Mouse (Mus musculus) kidney, embryonic 15.5 days (tissue): ENCODE measurements around the gene Insr. TPM values are rescaled to one million over a fixed set of nuclear protein-coding genes. Genes with fewer than 3 reads are reported as not detected.

Experiments
- ATAC-seq: fragments of 200-750 bp; cut with Nextera tagmentation; replicated peaks from 2 replicates; pipeline ENCODE4 v1.8.0; 2017; ENCODE audit warnings: moderate TSS enrichment; ENCODE audit not compliant: low FRiP score
- H3K27ac ChIP-seq: fragments of 300-500 bp; sonication (generic); 2 replicates; pipeline ENCODE4 v1.5.1; 2015; ENCODE audit warnings: mild to moderate bottlenecking, inconsistent platforms
- H3K27me3 ChIP-seq: fragments of 300-500 bp; sonication (generic); 2 replicates; pipeline ENCODE4 v1.6.1; 2015; ENCODE audit warnings: inconsistent platforms
- H3K36me3 ChIP-seq: fragments of 300-500 bp; sonication (generic); 2 replicates; pipeline ENCODE4 v1.6.1; 2015; ENCODE audit warnings: inconsistent platforms
- H3K4me1 ChIP-seq: fragments of 300-500 bp; sonication (generic); 2 replicates; pipeline ENCODE4 v1.6.1; 2015; ENCODE audit warnings: inconsistent platforms
- H3K4me2 ChIP-seq: fragments of 300-500 bp; sonication (generic); 2 replicates; pipeline ENCODE4 v1.6.1; 2015; ENCODE audit warnings: moderate library complexity, mild to moderate bottlenecking, inconsistent platforms
- H3K4me3 ChIP-seq: fragments of 300-500 bp; sonication (generic); replicated peaks from 2 replicates; pipeline ENCODE4 v1.5.1; 2015; ENCODE audit warnings: mild to moderate bottlenecking, inconsistent platforms
- H3K9ac ChIP-seq: fragments of 300-500 bp; sonication (generic); 2 replicates; pipeline ENCODE4 v1.6.1; 2015; ENCODE audit warnings: mild to moderate bottlenecking, inconsistent platforms
- H3K9me3 ChIP-seq: fragments of 300-500 bp; sonication (generic); replicated peaks from 2 replicates; pipeline ENCODE4 v1.6.1; 2016; ENCODE audit warnings: inconsistent platforms
- WGBS: fragments of 180-500 bp; shearing (Covaris S2); methylation state at CpG from one replicate; pipeline ENCODE4 v1.1.7; 2015; ENCODE audit warnings: mixed read lengths; 5-methylcytosine and 5-hydroxymethylcytosine counted together
- polyA plus RNA-seq: library from polyadenylated mRNA; unstranded; fragments of >200 nt; fragmentation: Nextera tagmentation; extraction: Ambion mirVana; gene quantifications from 2 replicates; pipeline ENCODE4 v1.2.1, GENCODE M21; 2015

Insr gene
- polyA plus RNA-seq, 1 experiment from 2014 or later: 36.5 TPM

DNA sequence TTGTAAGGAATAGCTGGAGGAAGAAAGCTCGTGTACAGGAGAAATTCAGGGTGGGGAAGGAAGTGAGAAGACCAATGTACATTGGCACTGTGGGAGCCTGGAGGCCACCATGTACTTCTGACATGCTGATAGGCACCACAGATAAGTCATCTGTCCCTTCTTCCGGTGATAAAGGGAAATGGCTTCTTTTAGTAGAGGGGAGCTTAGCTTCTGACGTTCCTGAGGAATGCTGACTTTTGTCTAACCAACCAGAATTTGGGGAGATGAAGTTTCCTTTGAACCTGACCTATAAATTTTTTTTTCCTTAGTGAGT, 12.0 kb downstream of the Insr start:
- H3K27me3 ChIP-seq: no peaks in the 10 kb centered on the region
- H3K36me3 ChIP-seq: peaks cover 12% of the 10 kb centered on the region; the same call in 1 of the 2 replicates
- no peaks in the 10 kb centered on the region for H3K9me3 ChIP-seq
- 0 out of 2 replicates have a peak, but pooled peaks cover 6% of the 10 kb centered on the region for H3K4me1 ChIP-seq
- no peak for ATAC-seq
- H3K9ac ChIP-seq: no peak overlapping the region
- 84% methylated on average over 3 of the region's 3 CpGs for WGBS
- no peak overlapping the region for H3K4me2 ChIP-seq
- H3K4me3 ChIP-seq: no peak overlapping the region
- H3K27ac ChIP-seq: no peak overlapping the region

DNA sequence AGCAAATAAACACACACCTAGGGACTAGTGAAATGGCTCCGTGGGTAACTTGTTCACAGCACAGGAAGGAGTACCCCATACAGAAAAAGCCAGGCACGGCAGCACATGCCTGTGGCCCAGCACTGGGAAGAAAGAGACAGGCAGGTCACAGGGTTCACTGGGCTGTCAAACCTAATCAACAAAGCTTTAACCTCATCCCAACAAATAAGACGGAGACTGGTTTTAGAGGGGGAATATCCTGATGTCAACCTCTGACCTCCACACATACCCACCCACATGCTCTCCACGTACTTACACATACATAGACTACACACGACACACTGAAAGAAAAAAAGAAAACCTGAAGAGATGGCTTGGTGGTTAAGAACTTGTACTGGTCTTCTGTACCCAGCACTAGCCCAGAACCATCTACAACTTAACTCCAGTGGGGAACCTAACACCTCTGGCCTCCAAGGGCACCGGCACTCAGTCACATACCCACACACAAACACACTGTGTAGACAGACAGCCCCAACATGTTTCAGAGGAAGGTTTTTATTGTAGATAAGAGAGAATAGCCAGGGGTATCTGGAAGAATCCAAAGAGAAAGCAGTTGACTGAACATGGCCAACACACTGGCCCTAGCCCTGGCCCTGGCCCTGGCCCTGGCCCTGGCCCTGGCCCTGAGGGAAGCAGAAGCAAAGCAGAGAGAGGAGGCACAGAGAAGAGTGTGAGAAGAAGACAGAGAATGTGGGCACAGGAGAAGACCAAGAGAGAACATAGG, 12.6 kb downstream of the Insr start:
- Histone ChIP-seq H3K9ac (no peak overlapping the region), H3K36me3 (peaks cover 12% of the 10 kb centered on the region; the same call in 1 of the 2 replicates), H3K4me3 (no peak overlapping the region), H3K27me3 (no peaks in the 10 kb centered on the region), H3K27ac (no peak overlapping the region), H3K4me1 (0 out of 2 replicates have a peak, but pooled peaks cover 6% of the 10 kb centered on the region), H3K4me2 (no peak overlapping the region), H3K9me3 (no peaks in the 10 kb centered on the region)
- WGBS: 59% methylated on average over 6 of the region's 6 CpGs
- ATAC-seq: no peak

DNA sequence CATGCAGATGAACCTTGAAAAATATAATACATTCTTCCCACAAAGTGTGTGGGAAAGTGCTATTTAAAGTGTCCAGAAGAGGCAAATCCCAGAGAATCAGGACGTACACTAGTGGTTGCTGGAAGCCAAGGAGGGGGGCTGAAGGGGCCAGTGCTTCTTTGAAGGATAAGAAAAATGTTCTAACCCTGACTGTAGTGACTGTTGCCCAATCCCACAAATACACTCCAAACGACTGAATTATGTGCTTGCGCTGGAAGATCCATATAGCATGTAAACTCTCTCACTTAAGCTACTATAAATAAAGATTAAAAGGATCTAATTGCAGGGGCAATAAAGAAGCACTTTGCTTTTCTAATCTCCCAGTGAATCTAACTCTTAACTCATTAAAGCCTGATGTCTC, 14.2 kb downstream of the Insr start:
- Histone ChIP-seq H3K27me3 (no peaks in the 10 kb centered on the region), H3K4me3 (no peak overlapping the region), H3K36me3 (peaks cover 12% of the 10 kb centered on the region; the same call in 1 of the 2 replicates), H3K9ac (no peak overlapping the region), H3K4me2 (no peak overlapping the region), H3K4me1 (0 out of 2 replicates have a peak, but pooled peaks cover 6% of the 10 kb centered on the region), H3K9me3 (no peaks in the 10 kb centered on the region), H3K27ac (no peak overlapping the region)
- WGBS: 34% methylated on average over 3 of the region's 3 CpGs
- no peak; the same call in 1 of the 2 replicates for ATAC-seq

DNA sequence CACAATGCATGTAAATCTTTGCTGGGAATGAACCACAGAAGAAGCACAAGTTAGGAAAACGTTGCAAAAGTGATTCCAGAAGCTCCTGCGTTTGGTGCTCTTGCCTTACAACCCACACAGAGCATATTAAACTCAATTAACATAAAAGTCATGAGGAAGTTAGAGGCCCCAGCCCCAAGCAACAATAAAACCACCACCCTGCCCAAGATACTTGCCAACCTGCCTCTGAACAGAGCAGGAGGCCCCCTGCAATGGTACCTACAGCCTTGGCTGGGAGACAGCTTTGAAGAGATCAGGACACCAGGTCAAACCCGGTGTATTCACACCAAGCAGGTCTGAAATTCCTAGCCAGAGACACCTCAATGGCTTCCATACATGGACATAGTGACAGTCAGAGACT, 16.6 kb downstream of the Insr start:
- Histone ChIP-seq H3K4me1 (0 out of 2 replicates have a peak, but pooled peaks cover 6% of the 10 kb centered on the region), H3K27ac (no peak overlapping the region), H3K4me3 (no peak overlapping the region), H3K4me2 (no peak overlapping the region), H3K36me3 (peaks cover 22% of the 10 kb centered on the region), H3K27me3 (no peaks in the 10 kb centered on the region), H3K9me3 (no peaks in the 10 kb centered on the region), H3K9ac (no peak overlapping the region)
- 83% methylated on average over 3 of the region's 3 CpGs for WGBS
- ATAC-seq: no peak

DNA sequence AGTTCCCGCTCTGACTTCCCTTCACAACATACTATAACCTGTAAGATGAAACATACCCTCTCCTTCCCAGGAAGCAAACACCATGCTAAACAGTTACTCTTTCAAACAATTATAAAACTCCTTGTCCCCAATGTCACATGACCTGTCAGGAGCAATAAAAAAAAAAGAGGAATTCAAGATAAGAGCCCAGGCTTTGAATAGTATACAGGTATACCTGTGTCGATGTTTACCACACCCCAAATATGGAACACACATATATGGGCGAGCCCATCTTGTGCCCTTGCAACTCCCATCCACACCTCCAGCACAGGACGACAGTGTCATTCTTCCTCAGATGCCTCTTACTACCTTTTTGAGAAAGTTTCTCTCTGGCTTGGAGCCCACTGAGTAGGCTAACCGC, 18.3 kb downstream of the Insr start:
- WGBS: 93% methylated on average over 5 of the region's 5 CpGs

DNA sequence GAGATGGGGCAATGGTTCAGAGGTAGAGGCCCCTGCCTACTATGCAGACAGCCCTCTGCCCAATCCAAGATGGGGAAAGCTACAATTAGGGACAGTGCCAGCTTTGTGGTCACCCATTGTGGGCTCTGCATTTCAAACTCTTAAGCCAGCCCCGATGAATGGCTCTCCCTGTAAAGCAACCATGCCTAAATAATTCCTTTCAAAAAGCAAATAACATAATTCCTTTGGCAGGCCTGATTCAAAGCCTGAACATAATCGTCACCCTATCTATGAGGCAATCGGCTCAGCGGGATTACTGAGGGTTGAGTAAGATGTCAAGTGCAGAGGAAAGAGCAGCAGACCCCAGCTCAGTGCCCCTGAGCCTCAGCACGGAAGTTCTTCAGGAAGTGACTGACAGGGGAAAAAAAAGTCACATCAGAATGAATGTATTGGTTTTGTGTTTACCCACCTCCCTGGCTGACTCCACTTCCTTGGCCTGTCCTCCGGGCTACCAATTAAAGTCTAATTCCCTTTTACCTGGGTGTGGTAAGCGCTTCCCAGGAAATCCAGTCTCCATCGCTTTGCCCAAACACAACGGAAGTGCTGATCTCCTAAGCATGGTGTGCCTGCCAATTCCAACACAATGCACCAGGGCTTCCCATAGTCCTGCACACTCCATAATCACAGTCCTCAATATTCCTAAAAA, 19.1 kb downstream of the Insr start:
- no peak for ATAC-seq

More for the DNA sequence above, 18.3 kb downstream of the Insr start:
- no peak overlapping the region for H3K4me2 ChIP-seq
- H3K9ac ChIP-seq: no peak overlapping the region
- no peak overlapping the region for H3K27ac ChIP-seq
- H3K9me3 ChIP-seq: no peaks in the 10 kb centered on the region
- H3K4me3 ChIP-seq: no peak overlapping the region
- H3K27me3 ChIP-seq: no peaks in the 10 kb centered on the region
- H3K36me3 ChIP-seq: peaks cover 27% of the 10 kb centered on the region
- H3K4me1 ChIP-seq: 0 out of 2 replicates have a peak, but pooled peaks cover 6% of the 10 kb centered on the region
- no peak for ATAC-seq

DNA sequence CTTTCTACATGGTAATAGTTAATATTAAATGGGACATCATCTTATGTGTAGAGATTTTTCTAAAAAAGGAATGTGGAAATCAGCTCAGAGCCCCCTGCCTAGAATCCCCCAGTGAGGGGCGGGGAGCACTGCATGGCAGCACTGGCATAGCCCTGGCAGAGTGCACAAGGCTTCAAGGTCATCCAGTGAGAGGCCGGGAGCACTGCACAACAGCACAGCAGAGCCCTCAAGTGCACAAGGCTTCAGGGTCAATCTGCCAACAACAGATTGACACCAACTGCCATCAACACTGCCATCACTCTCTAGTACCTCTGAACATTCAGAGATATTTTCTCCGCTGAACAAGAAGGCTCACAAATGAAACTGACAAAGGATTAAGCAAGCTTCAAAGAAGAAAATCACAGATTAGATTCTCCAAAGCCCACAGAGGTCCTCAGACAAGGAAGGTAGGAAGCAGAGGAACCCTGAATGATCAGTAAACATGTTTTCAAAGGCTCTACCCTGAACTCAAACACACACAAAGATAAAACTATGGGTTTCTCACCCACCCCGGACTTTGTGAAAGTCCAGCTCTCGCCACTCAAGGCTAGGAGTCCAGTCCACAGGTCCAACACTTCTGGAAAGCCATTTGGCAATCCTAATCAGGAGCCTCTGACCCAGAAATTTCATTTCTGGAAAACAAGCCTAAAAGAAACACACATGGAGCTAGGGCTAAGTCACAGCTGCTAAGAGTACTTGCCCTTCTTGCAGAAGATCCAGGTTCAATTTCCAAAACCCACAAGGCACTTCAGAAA, 23.1 kb downstream of the Insr start:
- Histone ChIP-seq H3K4me3 (no peak overlapping the region), H3K9me3 (no peaks in the 10 kb centered on the region), H3K27ac (no peak overlapping the region), H3K4me2 (no peak overlapping the region), H3K4me1 (0 out of 2 replicates have a peak, but pooled peaks cover 6% of the 10 kb centered on the region), H3K9ac (no peak overlapping the region), H3K36me3 (peaks cover 45% of the 10 kb centered on the region), H3K27me3 (no peaks in the 10 kb centered on the region)
- WGBS: 83% methylated on average over 5 of the region's 5 CpGs
- ATAC-seq: no peak

More for the DNA sequence above, 19.1 kb downstream of the Insr start:
- no peaks in the 10 kb centered on the region for H3K9me3 ChIP-seq
- 0 out of 2 replicates have a peak, but pooled peaks cover 3% of the 10 kb centered on the region for H3K4me1 ChIP-seq
- no peaks in the 10 kb centered on the region for H3K27me3 ChIP-seq
- H3K4me2 ChIP-seq: no peak overlapping the region
- H3K27ac ChIP-seq: no peak overlapping the region
- WGBS: 76% methylated on average over 9 of the region's 9 CpGs
- no peak overlapping the region for H3K4me3 ChIP-seq
- H3K9ac ChIP-seq: no peak overlapping the region
- peaks cover 29% of the 10 kb centered on the region for H3K36me3 ChIP-seq

DNA sequence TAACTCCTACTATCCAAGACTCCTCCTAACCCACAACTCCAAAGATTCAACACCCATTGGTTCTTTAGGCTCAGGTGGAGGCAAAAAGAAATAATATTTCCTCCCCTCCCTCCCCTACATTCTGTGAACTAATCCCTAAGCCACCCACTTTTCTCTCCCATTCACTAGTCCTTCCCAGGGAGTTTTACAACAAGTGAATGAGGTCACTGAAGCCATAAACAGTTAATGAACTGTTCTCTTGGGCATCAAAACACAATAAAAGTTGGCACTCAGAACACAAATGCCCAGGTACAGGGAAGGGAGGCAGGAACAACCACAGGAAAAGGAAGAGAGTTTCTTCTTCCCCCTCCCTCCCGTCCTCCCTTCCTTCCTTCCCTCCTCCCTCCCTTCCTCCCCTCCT, 24.1 kb downstream of the Insr start:
- 47% methylated on average over 1 of the region's 1 CpGs for WGBS
- no peak for ATAC-seq
- peaks cover 52% of the 10 kb centered on the region for H3K36me3 ChIP-seq
- no peak overlapping the region for H3K9ac ChIP-seq
- no peaks in the 10 kb centered on the region for H3K9me3 ChIP-seq
- H3K27ac ChIP-seq: no peak overlapping the region
- H3K4me3 ChIP-seq: no peak overlapping the region
- H3K4me1 ChIP-seq: 0 out of 2 replicates have a peak, but pooled peaks cover 6% of the 10 kb centered on the region
- H3K4me2 ChIP-seq: no peak overlapping the region
- no peaks in the 10 kb centered on the region for H3K27me3 ChIP-seq

DNA sequence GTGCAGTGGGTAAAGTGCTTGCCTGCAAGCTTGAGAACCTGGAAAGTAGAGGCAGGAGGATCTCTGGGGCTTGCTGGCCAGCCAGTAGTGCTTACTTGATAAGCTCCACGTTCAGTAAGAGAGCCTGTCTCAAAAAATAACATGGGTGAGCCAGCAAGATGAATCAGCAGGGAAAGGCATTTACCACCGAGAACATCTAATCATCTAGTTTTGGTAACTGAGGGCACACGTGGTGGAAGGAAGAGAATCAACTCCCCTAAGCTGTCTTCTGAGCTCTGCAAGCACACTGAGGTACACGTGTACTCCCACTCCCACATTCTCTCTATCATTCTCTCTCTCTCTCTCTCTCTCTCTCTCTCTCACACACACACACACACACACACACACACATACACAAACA, 26.2 kb downstream of the Insr start:
- Histone ChIP-seq H3K4me3 (no peak overlapping the region), H3K27me3 (no peaks in the 10 kb centered on the region), H3K9me3 (no peaks in the 10 kb centered on the region), H3K4me2 (no peak overlapping the region), H3K9ac (no peak overlapping the region), H3K27ac (no peak overlapping the region), H3K36me3 (peaks cover 42% of the 10 kb centered on the region), H3K4me1 (0 out of 2 replicates have a peak, but pooled peaks cover 6% of the 10 kb centered on the region)
- ATAC-seq: no peak
- WGBS: 84% methylated on average over 4 of the region's 4 CpGs

DNA sequence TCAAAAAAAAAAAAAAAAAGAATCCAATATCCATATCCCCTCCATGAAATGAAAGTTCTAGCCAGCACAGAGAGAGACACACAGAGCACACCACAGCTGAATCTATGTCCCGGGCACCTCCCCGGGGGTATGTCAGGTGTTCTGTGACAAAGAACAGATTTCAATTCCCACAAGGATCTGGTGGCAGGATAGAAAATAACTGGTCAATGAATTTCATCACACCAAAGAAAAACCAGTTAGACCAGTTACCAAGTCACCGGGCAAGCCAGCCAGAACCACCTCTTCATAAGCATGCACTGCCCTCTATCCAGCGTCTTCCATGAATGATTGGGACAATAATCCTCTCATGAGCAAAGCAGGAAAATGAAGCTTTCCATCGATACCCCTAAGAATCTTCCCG, 26.8 kb downstream of the Insr start:
- Histone ChIP-seq H3K27me3 (no peaks in the 10 kb centered on the region), H3K4me2 (no peak overlapping the region)
- no peak for ATAC-seq

DNA sequence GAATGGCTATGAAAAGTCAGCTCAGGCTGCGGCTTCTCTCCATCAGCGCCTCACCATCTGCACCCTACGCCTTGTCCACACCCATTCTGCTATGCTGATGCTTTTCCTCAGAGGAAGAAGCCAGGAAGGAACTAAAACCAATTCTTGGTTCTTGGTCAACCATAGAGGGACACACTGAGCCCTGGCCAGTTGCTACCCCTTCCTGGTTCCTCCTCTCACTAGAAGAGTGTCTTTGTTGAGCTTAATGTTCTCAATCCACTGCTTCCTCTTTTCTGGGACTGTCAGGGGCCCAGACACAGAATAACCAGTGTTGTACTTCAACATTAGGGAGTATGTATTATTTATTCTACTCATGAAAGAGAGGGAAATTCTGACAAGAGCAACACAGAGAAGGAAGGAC, 28.3 kb downstream of the Insr start:
- no peak for ATAC-seq
- 95% methylated on average over 3 of the region's 3 CpGs for WGBS
- no peaks in the 10 kb centered on the region for H3K9me3 ChIP-seq
- H3K27ac ChIP-seq: no peak overlapping the region
- H3K4me3 ChIP-seq: no peak overlapping the region
- H3K27me3 ChIP-seq: no peaks in the 10 kb centered on the region
- H3K9ac ChIP-seq: no peak overlapping the region
- no peak overlapping the region for H3K4me2 ChIP-seq
- H3K4me1 ChIP-seq: 0 out of 2 replicates have a peak, but pooled peaks cover 8% of the 10 kb centered on the region
- H3K36me3 ChIP-seq: peaks cover 45% of the 10 kb centered on the region

More for the DNA sequence above, 26.8 kb downstream of the Insr start:
- Histone ChIP-seq H3K27ac (no peak overlapping the region), H3K9ac (no peak overlapping the region), H3K4me1 (0 out of 2 replicates have a peak, but pooled peaks cover 6% of the 10 kb centered on the region), H3K9me3 (no peaks in the 10 kb centered on the region), H3K36me3 (peaks cover 37% of the 10 kb centered on the region), H3K4me3 (no peak overlapping the region)
- 92% methylated on average over 6 of the region's 6 CpGs for WGBS

DNA sequence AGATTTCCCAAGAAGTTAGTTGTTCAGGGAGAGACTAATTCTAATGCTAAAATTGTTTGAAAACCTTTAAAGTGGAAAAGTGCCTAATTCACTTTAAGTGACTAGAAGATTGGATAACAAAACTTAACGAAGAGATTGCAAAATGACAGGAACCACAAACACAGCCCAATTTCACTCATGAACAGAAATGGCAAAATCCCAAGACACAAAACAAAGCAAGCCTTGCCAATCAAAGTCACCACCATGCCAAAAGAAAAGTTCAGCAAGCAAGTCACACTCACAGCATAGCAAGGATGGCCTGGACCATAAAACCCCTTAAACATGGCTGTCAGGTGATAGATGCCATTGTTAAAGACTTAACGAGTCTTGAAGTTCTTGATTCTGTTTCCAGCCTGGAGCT, 29.5 kb downstream of the Insr start:
- no peak for ATAC-seq
- WGBS: 70% methylated on average over 2 of the region's 2 CpGs

More for the DNA sequence above, 29.5 kb downstream of the Insr start:
- H3K9ac ChIP-seq: no peak overlapping the region
- no peaks in the 10 kb centered on the region for H3K27me3 ChIP-seq
- no peaks in the 10 kb centered on the region for H3K9me3 ChIP-seq
- no peak overlapping the region for H3K4me2 ChIP-seq
- H3K4me3 ChIP-seq: no peak overlapping the region
- no peak overlapping the region for H3K27ac ChIP-seq
- 0 out of 2 replicates have a peak, but pooled peaks cover 8% of the 10 kb centered on the region for H3K4me1 ChIP-seq
- H3K36me3 ChIP-seq: peaks cover 46% of the 10 kb centered on the region
